Mouse (Mus musculus) cerebellum, adult 2 months (tissue): Measurements from ENCODE around the gene Cdk5r1.

Experiments
- CTCF ChIP-seq: fragments of 200-500 bp; IDR thresholded peaks from 2 replicates; pipeline ENCODE4 v1.5.1; 2011; ENCODE audit warnings: low read depth, mild to moderate bottlenecking, control low read depth, low read length, moderate library complexity, borderline replicate concordance; ENCODE audit not compliant: insufficient read depth
- POLR2A ChIP-seq: fragments of 200-500 bp; IDR thresholded peaks from 2 replicates; pipeline ENCODE4 v1.6.1; 2011; ENCODE audit warnings: low read length, control low read depth, borderline replicate concordance; ENCODE audit not compliant: insufficient read depth

- TF ChIP-seq POLR2A (no peak), CTCF (no peak)
Observed at GRCm38 (mm10) chr11:80471836-80472605, 4.8 kb upstream of the Cdk5r1 start.
